Mouse (Mus musculus) hindbrain, embryonic 11.5 days (tissue): ENCODE measurements around the gene Sacm1l. TPM values are rescaled to one million over a fixed set of nuclear protein-coding genes. Genes with fewer than 3 reads are reported as not detected.
A peak's percentile ranks its signal among the peaks of the same experiment; 100 is the strongest.

ENCODE experiments used
- ATAC-seq: fragments of 200-750 bp; cut with Nextera tagmentation; 2 replicates; pipeline ENCODE4 v1.8.0; 2017; ENCODE audit warnings: mild to moderate bottlenecking, moderate TSS enrichment, moderate library complexity; ENCODE audit not compliant: low FRiP score
- DNase-seq: peaks from one replicate; pipeline ENCODE4 v3.0.0-alpha.2; 2015; ENCODE audit warnings: low spot score
- H3K27ac ChIP-seq: fragments of 300-500 bp; sonication (generic); 2 replicates; pipeline ENCODE4 v1.5.1; 2014; ENCODE audit warnings: mild to moderate bottlenecking, low read depth, low read length
- H3K27me3 ChIP-seq: fragments of 300-500 bp; sonication (generic); 2 replicates; pipeline ENCODE4 v1.6.1; 2014; ENCODE audit warnings: mild to moderate bottlenecking, low read length, moderate library complexity, mixed read lengths; ENCODE audit not compliant: control insufficient read depth, insufficient read depth
- H3K36me3 ChIP-seq: fragments of 300-500 bp; sonication (generic); 2 replicates; pipeline ENCODE4 v1.6.1; 2014; ENCODE audit warnings: mild to moderate bottlenecking, low read length, moderate library complexity, mixed read lengths; ENCODE audit not compliant: control insufficient read depth, insufficient read depth
- H3K4me1 ChIP-seq: fragments of 300-500 bp; sonication (generic); replicated peaks from 2 replicates; pipeline ENCODE4 v1.6.1; 2014; ENCODE audit warnings: low read length, mixed read lengths; ENCODE audit not compliant: control insufficient read depth, insufficient read depth
- H3K4me2 ChIP-seq: fragments of 300-500 bp; sonication (generic); replicated peaks from 2 replicates; pipeline ENCODE4 v1.6.1; 2014; ENCODE audit warnings: mild to moderate bottlenecking, low read depth, low read length
- H3K4me3 ChIP-seq: fragments of 300-500 bp; sonication (generic); 2 replicates; pipeline ENCODE4 v1.5.1; 2014; ENCODE audit warnings: low read depth, low read length
- H3K9ac ChIP-seq: fragments of 300-500 bp; sonication (generic); 2 replicates; pipeline ENCODE4 v1.6.1; 2014; ENCODE audit warnings: low read depth, low read length
- H3K9me3 ChIP-seq: fragments of 300-500 bp; sonication (generic); 2 replicates; pipeline ENCODE4 v1.6.1; 2016; ENCODE audit warnings: low read length; ENCODE audit not compliant: control insufficient read depth
- WGBS: fragments of 180-500 bp; shearing (Covaris S2); extraction: QIAGEN DNeasy Blood & Tissue Kit; methylation state at CpG from one replicate; pipeline ENCODE4 v1.1.7; 2014; 5-methylcytosine and 5-hydroxymethylcytosine counted together
- polyA plus RNA-seq: library from polyadenylated mRNA; unstranded; fragments of >200 nt; fragmentation: Nextera tagmentation; extraction: Ambion mirVana; gene quantifications from 2 replicates; pipeline ENCODE4 v1.2.1, GENCODE M21; 2014

Sacm1l gene
- polyA plus RNA-seq, 1 experiment from 2014 or later = 50.6 TPM

GRCm38 (mm10) chr9:123516641-123517385, 12.7 kb upstream of the Sacm1l start:
- Histone ChIP-seq H3K4me3 (no peak overlapping the region), H3K27ac (no peak overlapping the region), H3K9me3 (no peaks in the 10 kb centered on the region), H3K9ac (no peak overlapping the region), H3K27me3 (no peaks in the 10 kb centered on the region), H3K4me1 (no peaks in the 10 kb centered on the region), H3K4me2 (no peak overlapping the region), H3K36me3 (peaks cover 5% of the 10 kb centered on the region; the same call in 1 of the 2 replicates)
- ATAC-seq = no peak
- no peak for DNase-seq
- WGBS = 94% methylated on average over 7 of the region's 7 CpGs

- no peak overlapping the region for H3K27ac ChIP-seq
- no peaks in the 10 kb centered on the region for H3K4me1 ChIP-seq
- DNase-seq = no peak
- no peak overlapping the region for H3K4me3 ChIP-seq
- whole genome bisulfite sequencing = 88% methylated on average over 13 of the region's 13 CpGs
- no peaks in the 10 kb centered on the region for H3K9me3 ChIP-seq
- no peak for ATAC-seq
- no peaks in the 10 kb centered on the region for H3K27me3 ChIP-seq
- peaks cover 3% of the 10 kb centered on the region; the same call in 1 of the 2 replicates for H3K36me3 ChIP-seq
- no peak overlapping the region for H3K9ac ChIP-seq
- no peak overlapping the region for H3K4me2 ChIP-seq
Observed at GRCm38 (mm10) chr9:123518969-123519894, 10.3 kb upstream of the Sacm1l start.

- Histone ChIP-seq H3K27me3 (no peaks in the 10 kb centered on the region), H3K4me1 (no peaks in the 10 kb centered on the region), H3K36me3 (peaks cover 3% of the 10 kb centered on the region; the same call in 1 of the 2 replicates), H3K9me3 (no peaks in the 10 kb centered on the region), H3K9ac (no peak overlapping the region), H3K4me3 (no peak overlapping the region), H3K4me2 (no peak overlapping the region), H3K27ac (no peak overlapping the region)
- DNase-seq (no peak), ATAC-seq (no peak)
- WGBS = 90% methylated on average over 3 of the region's 3 CpGs
Observed at GRCm38 (mm10) chr9:123520735-123521134, 8.8 kb upstream of the Sacm1l start.

- Histone ChIP-seq H3K9ac (no peak overlapping the region), H3K9me3 (no peaks in the 10 kb centered on the region), H3K4me1 (no peaks in the 10 kb centered on the region), H3K27ac (no peak overlapping the region), H3K27me3 (no peaks in the 10 kb centered on the region), H3K36me3 (peaks cover 3% of the 10 kb centered on the region; the same call in 1 of the 2 replicates), H3K4me3 (no peak overlapping the region), H3K4me2 (no peak overlapping the region)
- ATAC-seq (no peak), DNase-seq (peak; percentile 66)
- 38% methylated on average over 3 of the region's 3 CpGs for WGBS
Observed at GRCm38 (mm10) chr9:123523676-123524075, 5.9 kb upstream of the Sacm1l start.

GRCm38 (mm10) chr9:123525095-123525494, 4.5 kb upstream of the Sacm1l start:
- Histone ChIP-seq H3K4me2 (no peak overlapping the region), H3K27me3 (no peaks in the 10 kb centered on the region), H3K9me3 (no peaks in the 10 kb centered on the region), H3K4me1 (no peaks in the 10 kb centered on the region), H3K9ac (no peak overlapping the region), H3K36me3 (no peaks in the 10 kb centered on the region), H3K27ac (no peak overlapping the region), H3K4me3 (no peak overlapping the region)
- DNase-seq (peak; percentile 75), ATAC-seq (no peak)
- WGBS = 3% methylated on average over 1 of the region's 1 CpGs

GRCm38 (mm10) chr9:123526502-123526901, 3.1 kb upstream of the Sacm1l start:
- DNase-seq = no peak
- no peak for ATAC-seq
- H3K4me3 ChIP-seq = no peak overlapping the region
- H3K36me3 ChIP-seq = no peaks in the 10 kb centered on the region
- no peaks in the 10 kb centered on the region for H3K27me3 ChIP-seq
- H3K4me2 ChIP-seq = no peak overlapping the region
- no peak overlapping the region for H3K9ac ChIP-seq
- no peaks in the 10 kb centered on the region for H3K4me1 ChIP-seq
- no peaks in the 10 kb centered on the region for H3K9me3 ChIP-seq
- WGBS = 87% methylated on average over 5 of the region's 5 CpGs
- H3K27ac ChIP-seq = no peak overlapping the region

- ATAC-seq (no peak), DNase-seq (peak; percentile 37)
- H3K4me1 ChIP-seq = no peaks in the 10 kb centered on the region
- no peaks in the 10 kb centered on the region for H3K9me3 ChIP-seq
- peak overlapping the region; percentile 56 for H3K4me2 ChIP-seq
- peak overlapping the region; percentile 85 for H3K27ac ChIP-seq
- no peaks in the 10 kb centered on the region for H3K36me3 ChIP-seq
- H3K9ac ChIP-seq = peak overlapping the region; percentile 55
- H3K27me3 ChIP-seq = no peaks in the 10 kb centered on the region
- 32% methylated on average over 6 of the region's 6 CpGs for WGBS
- peak overlapping the region; percentile 92 for H3K4me3 ChIP-seq
Observed at GRCm38 (mm10) chr9:123528087-123528925, 1.3 kb upstream of the Sacm1l start.

- H3K4me1 ChIP-seq = no peaks in the 10 kb centered on the region
- ATAC-seq (peak; percentile 20), DNase-seq (no peak)
- no peaks in the 10 kb centered on the region for H3K9me3 ChIP-seq
- peak overlapping the region; percentile 92 for H3K4me3 ChIP-seq
- no peaks in the 10 kb centered on the region for H3K27me3 ChIP-seq
- no peaks in the 10 kb centered on the region for H3K36me3 ChIP-seq
- peak overlapping the region; percentile 56 for H3K4me2 ChIP-seq
- H3K9ac ChIP-seq = peak overlapping the region; percentile 55
- WGBS = 1% methylated on average over 17 of the region's 17 CpGs
- H3K27ac ChIP-seq = peak overlapping the region; percentile 85
Observed at GRCm38 (mm10) chr9:123528926-123529295, 648 bp upstream of the Sacm1l start.
